Mouse (Mus musculus): ENCODE data around the gene Plcxd3.

DNA sequence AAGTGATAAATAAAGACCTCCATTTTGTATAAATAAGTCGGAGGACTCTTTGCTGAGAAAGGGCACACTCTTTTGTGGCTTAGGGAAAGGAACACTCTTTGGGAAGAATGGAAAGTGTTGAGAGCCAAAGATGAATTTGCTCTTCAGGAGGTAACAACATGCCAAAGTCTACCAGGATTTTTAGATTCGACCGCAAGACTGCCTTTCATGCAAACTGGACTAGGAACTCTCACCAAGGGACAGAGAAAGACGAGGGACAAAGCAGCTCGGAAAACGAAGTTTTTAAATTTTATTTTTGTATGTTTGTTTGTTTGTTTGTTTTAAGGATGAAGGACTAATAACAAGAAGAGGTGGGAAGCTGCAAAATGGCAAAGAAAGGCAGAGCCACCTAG, 264 bp upstream of the Plcxd3 start:
- TF ChIP-seq CTCF (IDR thresholded peaks at IDR 0.05; ENCODE audit: low read depth) (no peak), EP300 (IDR thresholded peaks at IDR 0.05; ENCODE audit: low read depth) (no peak)

Measured in liver, postnatal 0 days (tissue).